Mouse (Mus musculus): ENCODE measurements around the gene Pnpo.

Pnpo gene

DNA sequence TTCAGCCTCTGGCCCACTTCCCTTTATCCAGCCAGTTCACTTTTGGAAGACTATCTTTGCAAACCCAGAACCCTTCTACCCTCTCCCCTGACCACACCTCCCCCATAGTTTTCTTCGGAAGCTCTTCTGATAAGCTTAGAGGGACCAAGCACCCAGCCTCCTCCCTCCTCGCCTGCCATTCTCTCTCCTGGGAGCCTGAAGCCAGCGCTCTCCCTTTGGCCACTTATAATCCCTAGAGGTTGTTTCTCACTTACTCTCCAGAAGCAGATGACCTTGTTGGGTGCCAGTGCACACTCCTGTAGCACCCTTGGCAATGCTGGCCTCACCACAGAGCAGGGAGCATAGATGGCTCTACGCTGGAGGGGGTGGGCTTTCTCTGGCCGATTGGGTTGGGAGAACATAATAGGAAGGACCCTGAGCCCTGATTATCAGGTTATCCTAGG is 25.5 kb upstream of the Pnpo start:
- DNase-seq, result no peak

- DNase-seq, result no peak
Observed at GRCm38 (mm10) chr11:96968476-96968875, 24.7 kb upstream of the Pnpo start.

- peak; percentile 39 for DNase-seq
Observed at GRCm38 (mm10) chr11:96967544-96968269, 23.9 kb upstream of the Pnpo start.

GRCm38 (mm10) chr11:96966914-96967543 is 23.2 kb upstream of the Pnpo start:
- peak; percentile 72 for DNase-seq

- no peak for DNase-seq
Observed at GRCm38 (mm10) chr11:96966172-96966571, 22.4 kb upstream of the Pnpo start.

DNA sequence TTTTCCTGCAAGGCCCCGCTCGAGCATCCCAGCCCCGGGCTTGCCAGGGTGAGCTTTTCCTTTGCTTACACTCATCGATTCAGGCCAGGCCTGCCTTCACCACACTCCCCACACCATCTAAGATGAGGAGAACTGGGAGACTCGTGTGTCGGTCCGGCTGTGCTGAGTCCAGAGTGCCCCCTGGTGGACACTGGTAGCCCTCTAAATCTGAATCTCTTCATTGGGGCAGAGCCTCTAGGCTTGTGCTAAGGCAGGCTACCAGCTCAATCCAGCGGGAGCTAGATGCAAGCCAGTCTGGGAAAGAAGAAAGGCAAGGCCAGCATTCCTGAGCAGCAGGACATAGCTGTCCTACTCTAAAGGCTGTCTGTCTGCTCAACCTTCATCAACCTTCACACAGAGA is 19.8 kb upstream of the Pnpo start:
- peak; percentile 91 for DNase-seq

GRCm38 (mm10) chr11:96957061-96957805 is 13.4 kb upstream of the Pnpo start:
- DNase-seq, result peak; percentile 80

DNA sequence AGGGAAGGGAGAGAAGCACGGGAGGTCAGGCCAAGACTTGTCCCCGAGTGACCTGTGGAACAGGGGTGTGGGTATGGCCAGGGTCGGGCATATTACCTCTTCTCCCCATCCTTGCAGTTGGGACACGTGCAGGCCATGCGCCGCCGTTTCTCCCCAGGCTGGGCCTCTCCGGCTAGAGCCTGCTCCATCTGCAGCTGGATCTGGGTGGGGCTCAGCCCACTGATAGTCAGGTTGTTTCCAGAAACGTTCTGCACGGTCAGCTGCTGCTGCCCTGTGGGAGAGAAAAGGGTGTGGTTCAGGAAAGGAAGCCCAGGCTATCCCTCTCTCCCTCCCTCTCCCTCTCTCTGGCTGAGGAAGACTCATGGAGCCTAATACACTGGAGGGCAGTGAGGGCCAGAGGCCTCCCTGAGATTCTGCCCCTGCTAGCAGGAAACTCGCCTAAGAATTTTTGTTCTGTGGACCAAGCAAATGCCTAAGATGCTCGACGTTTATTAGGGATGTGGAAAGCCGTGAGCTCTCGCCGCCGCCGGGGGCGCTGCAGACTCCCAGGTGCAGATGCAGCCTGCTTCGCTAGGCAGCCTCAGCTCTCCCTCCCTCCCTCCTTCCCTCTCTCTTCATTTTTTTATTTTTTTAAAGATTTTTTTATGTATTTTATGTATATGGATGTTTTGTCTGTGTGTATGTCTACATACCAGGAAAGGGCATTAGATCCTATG is 12.4 kb upstream of the Pnpo start:
- peak; percentile 59 for DNase-seq

DNA sequence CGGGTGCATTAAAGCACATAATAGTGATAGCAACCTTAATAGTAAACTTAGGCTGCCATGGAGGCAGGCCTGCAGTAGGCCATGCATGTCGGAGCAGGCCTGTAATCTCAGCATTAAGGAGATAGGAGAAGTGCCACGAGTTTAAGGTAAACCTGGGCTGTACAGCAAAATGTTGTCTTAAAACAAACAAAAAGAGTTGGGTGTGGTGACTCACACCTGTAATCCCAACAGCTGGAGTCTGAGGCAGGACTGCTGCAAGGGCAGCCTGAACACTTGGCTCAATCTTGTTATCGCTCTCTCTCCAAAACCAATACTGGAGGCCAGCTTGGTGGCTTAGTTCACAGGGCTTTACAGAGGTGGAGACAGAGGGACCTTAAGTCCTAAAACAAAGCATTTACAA is 11.3 kb upstream of the Pnpo start:
- no peak for DNase-seq

- DNase-seq, result peak; percentile 58
Observed at GRCm38 (mm10) chr11:96952896-96953295, 9.1 kb upstream of the Pnpo start.

GRCm38 (mm10) chr11:96952426-96952825 is 8.6 kb upstream of the Pnpo start:
- DNase-seq, result peak; percentile 66

GRCm38 (mm10) chr11:96950767-96951166 is 7.0 kb upstream of the Pnpo start:
- peak; percentile 50 for DNase-seq

DNA sequence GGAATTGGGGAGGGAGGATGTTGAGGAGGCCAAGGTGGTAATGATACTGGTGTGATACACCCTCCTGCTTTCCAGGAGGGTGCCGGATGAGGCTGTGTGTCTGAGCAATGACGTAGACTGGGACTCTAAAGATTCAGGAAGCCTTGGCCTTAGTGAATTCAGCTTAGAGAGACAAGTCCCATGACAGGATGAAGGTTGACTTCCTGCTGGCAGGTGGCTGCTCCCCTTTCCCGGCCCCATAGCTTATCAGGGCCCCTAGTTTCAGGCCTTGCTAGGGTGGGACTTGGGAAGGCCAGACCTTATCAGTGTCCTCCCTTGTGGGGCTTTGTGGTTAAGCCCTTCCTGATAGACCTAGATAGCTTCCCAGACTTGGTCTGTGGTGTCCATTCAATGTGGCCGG is 4.1 kb upstream of the Pnpo start:
- DNase-seq, result peak; percentile 42

DNA sequence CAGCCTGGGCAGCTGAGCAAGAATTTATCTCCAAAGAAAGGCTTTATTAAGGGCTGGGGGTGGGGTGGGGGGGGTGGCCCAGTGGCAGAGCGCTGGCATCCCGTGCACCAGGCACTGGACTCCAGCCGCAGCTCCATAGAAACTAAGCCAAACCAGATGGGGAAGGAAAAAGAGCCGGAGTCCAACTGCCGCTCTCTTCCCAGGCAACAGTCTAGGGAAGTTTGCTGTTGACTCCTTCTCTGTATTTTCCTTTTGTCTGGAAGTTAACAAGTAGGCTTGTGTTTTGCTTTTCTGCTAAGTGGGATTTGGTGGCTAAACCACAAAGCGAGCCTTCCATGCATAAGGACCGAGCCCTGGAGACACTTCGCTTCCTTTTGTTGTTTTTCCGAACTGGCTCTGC is 2.7 kb upstream of the Pnpo start:
- DNase-seq, result no peak

- no peak for DNase-seq
Observed at GRCm38 (mm10) chr11:96944844-96945580, 1.2 kb upstream of the Pnpo start.

DNA sequence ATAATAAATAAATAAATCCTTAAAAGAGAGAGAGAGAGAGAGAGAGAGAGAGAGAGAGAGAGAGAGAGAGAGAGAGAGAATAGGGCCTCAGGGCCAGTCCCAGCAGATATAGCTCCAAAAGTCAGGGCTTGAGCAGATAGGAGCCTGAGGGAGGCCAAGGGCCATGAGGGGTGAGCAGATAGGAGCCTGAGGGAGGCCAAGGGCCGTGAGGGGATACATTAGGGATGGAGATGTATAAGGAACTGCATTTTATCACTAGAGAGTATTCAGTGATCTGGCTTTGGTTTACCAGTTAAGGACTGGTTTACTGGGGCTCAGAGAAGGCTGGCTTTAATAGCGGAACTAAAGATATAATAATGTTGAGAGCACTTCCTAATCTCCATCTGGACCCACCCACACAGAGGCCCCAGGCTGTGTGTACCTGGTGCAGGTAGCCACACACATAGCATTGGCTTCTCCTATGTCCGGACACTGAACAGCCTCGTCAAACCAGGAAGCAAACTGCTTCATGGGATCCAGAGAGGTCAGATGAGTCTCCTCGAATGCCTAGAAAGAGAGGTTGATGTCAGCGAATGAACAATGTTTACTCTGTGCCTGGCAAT is 1.7 kb downstream of the Pnpo start:
- no peak for DNase-seq

- peak; percentile 53 for DNase-seq
Observed at GRCm38 (mm10) chr11:96940578-96941465, 3.0 kb downstream of the Pnpo start.

DNA sequence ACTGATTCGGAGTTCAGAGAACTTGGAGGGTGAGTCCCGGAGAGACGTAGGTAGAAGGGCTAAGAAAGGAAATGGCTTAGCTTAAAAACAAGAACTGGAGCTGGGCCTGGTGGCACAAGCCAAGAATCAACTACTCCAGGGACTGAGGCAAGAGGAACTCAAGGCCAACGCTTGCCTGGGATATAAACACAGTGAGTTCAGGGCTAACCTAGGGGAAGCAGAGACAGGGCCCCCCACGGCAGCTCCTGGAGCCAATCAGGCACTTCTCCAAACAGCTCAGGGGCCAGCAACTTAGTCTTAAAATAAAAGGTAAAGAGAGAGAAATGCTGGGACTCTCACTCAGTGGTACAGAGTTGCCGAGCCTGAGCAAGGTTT is 5.4 kb downstream of the Pnpo start:
- no peak for DNase-seq

- DNase-seq, result no peak
Observed at GRCm38 (mm10) chr11:96937549-96938425, 6.0 kb downstream of the Pnpo start.
